13 mouse cellular contexts compared by ENCODE assay signal in genomic region chr3:108212406-108212805, GRCm38 (mm10). TPM values are rescaled to one million over a fixed set of nuclear protein-coding genes. Genes with fewer than 3 reads are reported as not detected.
DNase-seq lines count a peak whose midpoint lies in the region; ATAC-seq and TF ChIP-seq lines count a peak whose summit lies in the region.
"Had no signal": no experiment of that assay in that cellular context is flagged by ENCODE, and none has a peak within 500 bp of the region (broad histone marks: within the 10 kb centered on the region; RNA-seq: fewer than 3 reads in every experiment).

No protein-coding gene starts in this region.

- no peak overlapping the region for H3K27ac ChIP-seq in forebrain, embryonic 11.5 days (ENCODE audit: low read depth, low read length)
- no peak overlapping the region for H3K27ac ChIP-seq in forebrain, embryonic 10.5 days
- no peak overlapping the region for H3K27ac ChIP-seq in liver, postnatal 0 days (ENCODE audit: low read depth)
- H3K27ac ChIP-seq in liver, embryonic 11.5 days (ENCODE audit: low read depth, low read length): no peak overlapping the region
- H3K27ac ChIP-seq in forebrain, embryonic 15.5 days (replicated peaks): peak overlapping the region; percentile 98
- peak overlapping the region; percentile 1; the same call in 1 of the 2 replicates for H3K27ac ChIP-seq in olfactory bulb, adult 2 months (ENCODE audit: insufficient read depth, low read depth, low read length)
- H3K27ac ChIP-seq: liver, embryonic 12.5 days; midbrain, embryonic 10.5 days had no signal

- DNase-seq in forebrain, embryonic 11.5 days (ENCODE audit: low spot score): peak; percentile 49
- DNase-seq in forebrain, embryonic 10.5 days (ENCODE audit: extremely low spot score, low spot score): no peak
- no peak for DNase-seq in liver, postnatal 0 days
- DNase-seq in liver, embryonic 11.5 days (ENCODE audit: low spot score): no peak
- no peak for DNase-seq in heart, postnatal 14 days
- DNase-seq in yolk sac, embryonic 10.5 days (ENCODE audit: low spot score): no peak
- DNase-seq: B cell, adult 2 months had no signal

- intact Hi-C loops in heart, postnatal 14 days (cut with DNase I): loop anchor here (5.0 kb wide), 1 partner anchor 45 kb away; the partner anchor contains the start of gene Psma5

- no peak overlapping the region for H3K4me2 ChIP-seq in forebrain, embryonic 11.5 days (ENCODE audit: low read depth, low read length, severe bottlenecking)
- H3K4me2 ChIP-seq in liver, postnatal 0 days (ENCODE audit: low read depth, low read length): no peak overlapping the region
- no peak overlapping the region for H3K4me2 ChIP-seq in liver, embryonic 11.5 days
- H3K4me2 ChIP-seq in forebrain, embryonic 15.5 days (replicated peaks): no peak overlapping the region
- H3K4me2 ChIP-seq: heart, embryonic 11.5 days; liver, embryonic 12.5 days had no signal

- peak; percentile 21; the same call in 1 of the 2 replicates for TF ChIP-seq CTCF in liver, postnatal 0 days (IDR thresholded peaks at IDR 0.05; ENCODE audit: low read depth)
- no peak for TF ChIP-seq CTCF in olfactory bulb, adult 2 months (IDR thresholded peaks at IDR 0.05; ENCODE audit: insufficient read depth, low read depth, low read length)

- ATAC-seq in forebrain, embryonic 11.5 days (replicated peaks; ENCODE audit: low FRiP score): no peak
- no peak for ATAC-seq in liver, postnatal 0 days
- ATAC-seq in liver, embryonic 11.5 days (replicated peaks; ENCODE audit: low FRiP score): no peak
- ATAC-seq in forebrain, embryonic 15.5 days (replicated peaks): no peak
- ATAC-seq: liver, embryonic 12.5 days; Patski had no signal

- TF ChIP-seq POLR2A in olfactory bulb, adult 2 months (IDR thresholded peaks at IDR 0.05; ENCODE audit: insufficient read depth, low read depth, low read length): no peak

- TF ChIP-seq EP300 in liver, postnatal 0 days (IDR thresholded peaks at IDR 0.05; ENCODE audit: low read depth): no peak

- no peak overlapping the region for H3K9ac ChIP-seq in forebrain, embryonic 11.5 days (ENCODE audit: low read length)
- H3K9ac ChIP-seq in liver, postnatal 0 days (replicated peaks): no peak overlapping the region
- H3K9ac ChIP-seq in liver, embryonic 11.5 days (ENCODE audit: low read depth, low read length): no peak overlapping the region
- H3K9ac ChIP-seq in forebrain, embryonic 15.5 days (replicated peaks): no peak overlapping the region
- H3K9ac ChIP-seq: liver, embryonic 12.5 days had no signal

- H3K4me1 ChIP-seq in forebrain, embryonic 11.5 days (replicated peaks; ENCODE audit: control insufficient read depth, insufficient read depth, low read length): peaks cover 9% of the 10 kb centered on the region; the same call in 1 of the 2 replicates
- H3K4me1 ChIP-seq in forebrain, embryonic 10.5 days: peaks cover 31% of the 10 kb centered on the region
- H3K4me1 ChIP-seq in liver, postnatal 0 days (ENCODE audit: insufficient read depth): peaks cover 15% of the 10 kb centered on the region
- H3K4me1 ChIP-seq in liver, embryonic 11.5 days (replicated peaks; ENCODE audit: control insufficient read depth, insufficient read depth, low read length): peaks cover 16% of the 10 kb centered on the region
- H3K4me1 ChIP-seq in forebrain, embryonic 15.5 days: peaks cover 33% of the 10 kb centered on the region
- H3K4me1 ChIP-seq in olfactory bulb, adult 2 months (ENCODE audit: control insufficient read depth, insufficient read depth, low read length): peaks cover 19% of the 10 kb centered on the region

- H3K36me3 ChIP-seq in forebrain, embryonic 11.5 days (ENCODE audit: control insufficient read depth, insufficient read depth, low read length): no peaks in the 10 kb centered on the region
- H3K36me3 ChIP-seq in forebrain, embryonic 10.5 days (replicated peaks): peaks cover 12% of the 10 kb centered on the region
- H3K36me3 ChIP-seq in liver, postnatal 0 days (replicated peaks; ENCODE audit: insufficient read depth, low read length): no peaks in the 10 kb centered on the region
- no peaks in the 10 kb centered on the region for H3K36me3 ChIP-seq in liver, embryonic 11.5 days (ENCODE audit: control insufficient read depth, insufficient read depth, low read length)
- H3K36me3 ChIP-seq in forebrain, embryonic 15.5 days: no peaks in the 10 kb centered on the region

- H3K9me3 ChIP-seq in forebrain, embryonic 11.5 days (ENCODE audit: control insufficient read depth, low read length): no peaks in the 10 kb centered on the region
- H3K9me3 ChIP-seq in forebrain, embryonic 10.5 days: no peaks in the 10 kb centered on the region
- H3K9me3 ChIP-seq in liver, postnatal 0 days (ENCODE audit: low read length): no peaks in the 10 kb centered on the region
- H3K9me3 ChIP-seq in liver, embryonic 11.5 days (ENCODE audit: control insufficient read depth, low read length): no peaks in the 10 kb centered on the region
- H3K9me3 ChIP-seq in forebrain, embryonic 15.5 days: no peaks in the 10 kb centered on the region
- H3K9me3 ChIP-seq: liver, embryonic 12.5 days; midbrain, embryonic 10.5 days had no signal

- H3K4me3 ChIP-seq in forebrain, embryonic 11.5 days (ENCODE audit: low read depth, low read length): no peak overlapping the region
- H3K4me3 ChIP-seq in forebrain, embryonic 10.5 days: no peak overlapping the region
- no peak overlapping the region for H3K4me3 ChIP-seq in liver, postnatal 0 days (ENCODE audit: low read depth, low read length)
- no peak overlapping the region for H3K4me3 ChIP-seq in liver, embryonic 11.5 days (ENCODE audit: low read depth, low read length)
- H3K4me3 ChIP-seq in forebrain, embryonic 15.5 days: no peak overlapping the region
- H3K4me3 ChIP-seq in olfactory bulb, adult 2 months (ENCODE audit: insufficient read depth, low read depth, low read length): no peak overlapping the region
- H3K4me3 ChIP-seq: liver, embryonic 12.5 days had no signal

- WGBS in forebrain, embryonic 11.5 days: 83% methylated on average over 8 of the region's 8 CpGs
- 86% methylated on average over 8 of the region's 8 CpGs for WGBS in forebrain, embryonic 10.5 days
- WGBS in liver, postnatal 0 days (ENCODE audit: insufficient replicate concordance): 78% methylated on average over 8 of the region's 8 CpGs
- WGBS in liver, embryonic 11.5 days: 80% methylated on average over 8 of the region's 8 CpGs
- 83% methylated on average over 8 of the region's 8 CpGs for WGBS in forebrain, embryonic 15.5 days
- WGBS in olfactory bulb, adult 2 months: 75% methylated on average over 8 of the region's 8 CpGs

- no peaks in the 10 kb centered on the region for H3K27me3 ChIP-seq in forebrain, embryonic 11.5 days (ENCODE audit: control insufficient read depth, insufficient read depth, low read length)
- H3K27me3 ChIP-seq in forebrain, embryonic 10.5 days (ENCODE audit: poor library complexity, severe bottlenecking): 0 out of 2 replicates have a peak, but pooled peaks cover 8% of the 10 kb centered on the region
- peaks cover 8% of the 10 kb centered on the region; the same call in 1 of the 2 replicates for H3K27me3 ChIP-seq in liver, postnatal 0 days (ENCODE audit: insufficient read depth, low read length)
- H3K27me3 ChIP-seq in liver, embryonic 11.5 days (replicated peaks; ENCODE audit: control insufficient read depth, insufficient read depth, low read length): peaks cover 8% of the 10 kb centered on the region; the same call in 1 of the 2 replicates
- no peaks in the 10 kb centered on the region for H3K27me3 ChIP-seq in forebrain, embryonic 15.5 days

RNA-seq across cellular contexts. Expression of gene Atxn7l2, which starts 1.7 kb away (rescaled TPM):
- 22.3 and 24.3 TPM in 2 replicates for polyA plus RNA-seq in forebrain, embryonic 11.5 days (2014; fragmentation: Nextera tagmentation; extraction: Ambion mirVana)
- 20.2 and 20.3 TPM in 2 replicates for polyA plus RNA-seq in forebrain, embryonic 10.5 days (2016; fragmentation: Nextera tagmentation; extraction: Ambion mirVana)
- polyA plus RNA-seq in liver, postnatal 0 days (2015; fragmentation: Nextera tagmentation; extraction: Ambion mirVana): 1.4 TPM in 2 replicates
- 8.7 and 8.9 TPM in 2 replicates for polyA plus RNA-seq in liver, embryonic 11.5 days (2014; fragmentation: Nextera tagmentation; extraction: Ambion mirVana)
- polyA plus RNA-seq in forebrain, embryonic 15.5 days (2015; fragmentation: Nextera tagmentation; extraction: Ambion mirVana): 32.5 and 33.6 TPM in 2 replicates
- polyA plus RNA-seq in olfactory bulb, adult 2 months (2012; ENCODE audit: insufficient read depth, insufficient read length, low replicate concordance, missing spikeins): not detected in 2 replicates
- 1 to 10 TPM; 2.9 to 3.0 TPM for total RNA-seq in heart, postnatal 14 days (2021)

RNA-seq across cellular contexts. Expression of gene Cyb561d1, which starts 11.4 kb away (rescaled TPM):
- 3.1 and 3.2 TPM in 2 replicates for polyA plus RNA-seq in forebrain, embryonic 11.5 days (2014; fragmentation: Nextera tagmentation; extraction: Ambion mirVana)
- polyA plus RNA-seq in forebrain, embryonic 10.5 days (2016; fragmentation: Nextera tagmentation; extraction: Ambion mirVana): 3.7 and 4.2 TPM in 2 replicates
- polyA plus RNA-seq in liver, postnatal 0 days (2015; fragmentation: Nextera tagmentation; extraction: Ambion mirVana): 1.5 and 1.6 TPM in 2 replicates
- 2.3 and 2.8 TPM in 2 replicates for polyA plus RNA-seq in liver, embryonic 11.5 days (2014; fragmentation: Nextera tagmentation; extraction: Ambion mirVana)
- polyA plus RNA-seq in forebrain, embryonic 15.5 days (2015; fragmentation: Nextera tagmentation; extraction: Ambion mirVana): 4.4 and 4.5 TPM in 2 replicates
- polyA plus RNA-seq in olfactory bulb, adult 2 months (2012; ENCODE audit: insufficient read depth, insufficient read length, low replicate concordance, missing spikeins): not detected in 2 replicates
- 1 to 10 TPM; 5.0 to 5.1 TPM for total RNA-seq in heart, postnatal 14 days (2021)

RNA-seq across cellular contexts. Expression of gene Sypl2, which starts 14.0 kb away (rescaled TPM):
- 2.3 and 3.5 TPM in 2 replicates for polyA plus RNA-seq in forebrain, embryonic 11.5 days (2014; fragmentation: Nextera tagmentation; extraction: Ambion mirVana)
- polyA plus RNA-seq in forebrain, embryonic 10.5 days (2016; fragmentation: Nextera tagmentation; extraction: Ambion mirVana): 0.98 and 1.0 TPM in 2 replicates
- 0.05 and 0.79 TPM in 2 replicates for polyA plus RNA-seq in liver, postnatal 0 days (2015; fragmentation: Nextera tagmentation; extraction: Ambion mirVana)
- 0.05 and 0.08 TPM in 2 replicates for polyA plus RNA-seq in liver, embryonic 11.5 days (2014; fragmentation: Nextera tagmentation; extraction: Ambion mirVana)
- 2.3 and 2.7 TPM in 2 replicates for polyA plus RNA-seq in forebrain, embryonic 15.5 days (2015; fragmentation: Nextera tagmentation; extraction: Ambion mirVana)
- polyA plus RNA-seq in olfactory bulb, adult 2 months (2012; ENCODE audit: insufficient read depth, insufficient read length, low replicate concordance, missing spikeins): not detected in 2 replicates
- under 1 TPM; 0.36 to 0.46 TPM for total RNA-seq in heart, postnatal 14 days (2021)
- polyA plus RNA-seq: Patski had no signal

RNA-seq across cellular contexts. Expression of gene Amigo1, which starts 26.3 kb away (rescaled TPM):
- 4.2 and 5.2 TPM in 2 replicates for polyA plus RNA-seq in forebrain, embryonic 11.5 days (2014; fragmentation: Nextera tagmentation; extraction: Ambion mirVana)
- polyA plus RNA-seq in forebrain, embryonic 10.5 days (2016; fragmentation: Nextera tagmentation; extraction: Ambion mirVana): 3.0 and 3.4 TPM in 2 replicates
- polyA plus RNA-seq in liver, postnatal 0 days (2015; fragmentation: Nextera tagmentation; extraction: Ambion mirVana): 1.2 and 1.5 TPM in 2 replicates
- 0.88 and 1.5 TPM in 2 replicates for polyA plus RNA-seq in liver, embryonic 11.5 days (2014; fragmentation: Nextera tagmentation; extraction: Ambion mirVana)
- polyA plus RNA-seq in forebrain, embryonic 15.5 days (2015; fragmentation: Nextera tagmentation; extraction: Ambion mirVana): 9.9 and 11.7 TPM in 2 replicates
- polyA plus RNA-seq in olfactory bulb, adult 2 months (2012; ENCODE audit: insufficient read depth, insufficient read length, low replicate concordance, missing spikeins): 177 and 487 TPM in 2 replicates
- 10 to 100 TPM in 1 of 2 experiments, 1 to 10 TPM in 1; 9.0 to 10.1 TPM for total RNA-seq in heart, postnatal 14 days (2021)

RNA-seq across cellular contexts. Expression of gene Psma5, which starts 44.3 kb away (rescaled TPM):
- polyA plus RNA-seq in forebrain, embryonic 11.5 days (2014; fragmentation: Nextera tagmentation; extraction: Ambion mirVana): 277 and 297 TPM in 2 replicates
- 353 and 358 TPM in 2 replicates for polyA plus RNA-seq in forebrain, embryonic 10.5 days (2016; fragmentation: Nextera tagmentation; extraction: Ambion mirVana)
- 136 and 143 TPM in 2 replicates for polyA plus RNA-seq in liver, postnatal 0 days (2015; fragmentation: Nextera tagmentation; extraction: Ambion mirVana)
- 335 and 351 TPM in 2 replicates for polyA plus RNA-seq in liver, embryonic 11.5 days (2014; fragmentation: Nextera tagmentation; extraction: Ambion mirVana)
- polyA plus RNA-seq in forebrain, embryonic 15.5 days (2015; fragmentation: Nextera tagmentation; extraction: Ambion mirVana): 260 and 271 TPM in 2 replicates
- polyA plus RNA-seq in olfactory bulb, adult 2 months (2012; ENCODE audit: insufficient read depth, insufficient read length, low replicate concordance, missing spikeins): not detected in 2 replicates
- 10 to 100 TPM; 58.9 to 62.4 TPM for total RNA-seq in heart, postnatal 14 days (2021)

Comparison
In these comparisons a context has a peak if more than half of its experiments do, and no peak if none do; other contexts are left out.
1. H3K27ac ChIP-seq: peak in forebrain, embryonic 15.5 days (single experiment) and olfactory bulb, adult 2 months (single experiment); none in forebrain, embryonic 11.5 days (single experiment), forebrain, embryonic 10.5 days (single experiment), liver, postnatal 0 days (single experiment) and liver, embryonic 11.5 days (single experiment).